Mouse (Mus musculus): ENCODE measurements at regions not wholly inside any gene's neighbourhood (a gene's known extent, or its start where the extent isn't known, plus 50 kb on each side); places are given as distances from the start of the nearest gene placed in this dataset.

DNA sequence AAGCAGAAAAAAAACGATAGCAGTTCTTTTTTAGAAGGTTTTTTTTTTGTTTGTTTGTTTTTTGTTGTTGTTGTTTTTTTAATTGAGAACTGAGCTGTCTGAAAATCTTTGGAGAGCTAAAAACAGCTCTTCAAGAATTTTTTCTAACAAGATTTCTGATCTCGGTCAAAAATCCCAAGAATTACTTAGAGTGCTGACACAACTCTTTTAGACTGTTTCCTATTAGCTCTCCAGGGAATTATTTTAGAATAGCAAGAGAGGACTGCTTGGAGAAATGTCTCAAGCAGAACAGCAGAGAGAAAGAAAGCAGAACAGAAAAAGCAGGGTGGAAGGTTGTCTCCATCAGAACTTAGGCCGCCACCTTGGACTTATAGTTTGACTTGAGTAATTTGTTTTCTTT lies 218.1 kb upstream of the Zfp770 start:
- Histone ChIP-seq H3K27ac (ENCODE audit: control insufficient read depth, insufficient read depth, low read depth, low read length) (no peak overlapping the region), H3K36me3 (ENCODE audit: control insufficient read depth, insufficient read depth, low read length) (no peaks in the 10 kb centered on the region), H3K27me3 (ENCODE audit: control insufficient read depth, insufficient read depth, low read length) (no peaks in the 10 kb centered on the region), H3K4me3 (ENCODE audit: control insufficient read depth, low read depth, low read length) (no peak overlapping the region), H3K4me1 (ENCODE audit: control insufficient read depth, insufficient read depth, low read length) (no peaks in the 10 kb centered on the region)
- TF ChIP-seq POLR2A (IDR thresholded peaks at IDR 0.05; ENCODE audit: control insufficient read depth, low read depth, low read length), result no peak
- TF ChIP-seq CTCF (IDR thresholded peaks at IDR 0.05; ENCODE audit: control insufficient read depth, insufficient read depth, insufficient replicate concordance, low read depth, low read length), result no peak

DNA sequence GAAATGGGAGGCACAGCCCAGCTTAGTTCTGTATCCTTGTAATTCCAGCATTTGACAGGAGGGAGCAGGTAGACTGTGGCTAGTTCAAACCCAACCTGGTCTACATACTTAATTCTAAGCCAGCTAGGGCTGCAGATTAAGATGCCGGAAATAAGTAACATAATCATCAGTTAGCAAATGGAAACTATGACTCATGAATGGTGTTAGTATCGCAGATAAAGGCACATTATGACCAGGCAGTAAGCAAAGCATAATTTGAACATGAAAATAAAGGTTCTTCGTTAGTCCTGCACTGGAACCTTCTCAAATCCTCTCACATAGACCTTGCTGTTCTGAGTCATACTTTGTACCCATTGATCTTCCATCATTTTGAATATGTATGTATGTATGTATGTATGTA lies 211.7 kb upstream of the Zfp770 start:
- Histone ChIP-seq H3K36me3 (ENCODE audit: control insufficient read depth, insufficient read depth, low read length) (no peaks in the 10 kb centered on the region), H3K4me1 (ENCODE audit: control insufficient read depth, insufficient read depth, low read length) (no peaks in the 10 kb centered on the region), H3K27me3 (ENCODE audit: control insufficient read depth, insufficient read depth, low read length) (no peaks in the 10 kb centered on the region), H3K4me3 (ENCODE audit: control insufficient read depth, low read depth, low read length) (no peak overlapping the region), H3K27ac (ENCODE audit: control insufficient read depth, insufficient read depth, low read depth, low read length) (no peak overlapping the region)
- TF ChIP-seq POLR2A (IDR thresholded peaks at IDR 0.05; ENCODE audit: control insufficient read depth, low read depth, low read length), result no peak
- TF ChIP-seq CTCF (IDR thresholded peaks at IDR 0.05; ENCODE audit: control insufficient read depth, insufficient read depth, insufficient replicate concordance, low read depth, low read length), result no peak

DNA sequence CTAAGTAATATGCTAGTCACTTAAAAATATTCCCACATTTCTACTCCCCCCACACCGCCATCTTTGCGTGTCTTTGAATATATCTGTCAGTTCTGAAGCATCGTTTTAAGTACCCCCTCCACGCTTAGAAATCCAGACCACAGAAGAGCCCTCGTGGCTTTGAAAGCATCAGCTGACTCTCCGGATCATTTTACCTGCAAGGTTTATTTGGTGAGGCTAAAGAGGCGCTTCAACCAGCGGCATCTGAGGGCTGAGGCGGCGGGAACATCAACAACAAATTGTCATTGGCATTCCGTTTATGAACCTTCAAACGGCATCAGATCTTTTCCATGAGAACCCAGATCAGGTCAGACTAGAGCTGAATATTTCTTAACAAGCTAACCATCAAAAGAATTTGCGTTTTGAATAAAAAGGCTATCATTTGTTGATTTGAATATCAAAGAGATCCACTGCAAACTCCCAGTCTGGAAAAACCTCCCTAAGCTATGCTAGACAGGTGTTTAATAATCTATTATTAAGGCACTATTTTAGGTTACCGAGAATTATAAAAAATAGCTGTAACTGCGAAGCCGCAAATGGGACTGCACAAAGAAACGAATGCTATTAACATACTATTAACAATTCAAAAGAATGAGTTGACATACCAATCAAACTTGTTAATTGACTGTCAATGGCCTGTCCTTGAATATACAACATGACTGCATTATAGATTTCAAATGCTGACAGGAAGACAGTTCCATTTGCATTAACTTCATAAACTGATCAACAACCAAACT lies 210.9 kb upstream of the Zfp770 start:
- H3K27ac ChIP-seq (ENCODE audit: control insufficient read depth, insufficient read depth, low read depth, low read length), result no peak overlapping the region
- H3K36me3 ChIP-seq (ENCODE audit: control insufficient read depth, insufficient read depth, low read length), result no peaks in the 10 kb centered on the region
- no peak for TF ChIP-seq CTCF (IDR thresholded peaks at IDR 0.05; ENCODE audit: control insufficient read depth, insufficient read depth, insufficient replicate concordance, low read depth, low read length)
- TF ChIP-seq POLR2A (IDR thresholded peaks at IDR 0.05; ENCODE audit: control insufficient read depth, low read depth, low read length), result no peak
- no peaks in the 10 kb centered on the region for H3K4me1 ChIP-seq (ENCODE audit: control insufficient read depth, insufficient read depth, low read length)
- no peaks in the 10 kb centered on the region for H3K27me3 ChIP-seq (ENCODE audit: control insufficient read depth, insufficient read depth, low read length)
- H3K4me3 ChIP-seq (ENCODE audit: control insufficient read depth, low read depth, low read length), result no peak overlapping the region

DNA sequence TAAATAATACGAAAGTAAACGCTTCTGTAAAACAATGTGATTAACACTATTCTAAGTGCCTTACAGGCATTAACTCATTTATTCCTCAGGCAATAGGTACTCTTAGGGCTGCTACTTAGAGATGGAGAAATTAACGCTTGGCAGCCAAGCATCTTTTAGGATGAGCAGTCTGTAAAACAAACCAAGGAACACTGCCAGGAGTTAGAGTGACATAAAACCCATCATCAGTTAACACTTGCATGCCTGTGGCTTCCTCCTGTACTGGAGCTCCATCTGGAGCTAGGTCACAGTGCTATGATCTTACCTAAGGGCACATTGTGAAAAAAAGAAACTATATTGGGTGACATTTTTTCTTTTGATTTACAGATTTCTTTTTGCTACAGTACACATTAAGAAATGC lies 209.4 kb upstream of the Zfp770 start:
- Histone ChIP-seq H3K4me1 (ENCODE audit: control insufficient read depth, insufficient read depth, low read length) (no peaks in the 10 kb centered on the region), H3K27me3 (ENCODE audit: control insufficient read depth, insufficient read depth, low read length) (no peaks in the 10 kb centered on the region), H3K4me3 (ENCODE audit: control insufficient read depth, low read depth, low read length) (no peak overlapping the region), H3K27ac (ENCODE audit: control insufficient read depth, insufficient read depth, low read depth, low read length) (no peak overlapping the region), H3K36me3 (ENCODE audit: control insufficient read depth, insufficient read depth, low read length) (no peaks in the 10 kb centered on the region)
- TF ChIP-seq POLR2A (IDR thresholded peaks at IDR 0.05; ENCODE audit: control insufficient read depth, low read depth, low read length), result no peak
- TF ChIP-seq CTCF (IDR thresholded peaks at IDR 0.05; ENCODE audit: control insufficient read depth, insufficient read depth, insufficient replicate concordance, low read depth, low read length), result no peak

DNA sequence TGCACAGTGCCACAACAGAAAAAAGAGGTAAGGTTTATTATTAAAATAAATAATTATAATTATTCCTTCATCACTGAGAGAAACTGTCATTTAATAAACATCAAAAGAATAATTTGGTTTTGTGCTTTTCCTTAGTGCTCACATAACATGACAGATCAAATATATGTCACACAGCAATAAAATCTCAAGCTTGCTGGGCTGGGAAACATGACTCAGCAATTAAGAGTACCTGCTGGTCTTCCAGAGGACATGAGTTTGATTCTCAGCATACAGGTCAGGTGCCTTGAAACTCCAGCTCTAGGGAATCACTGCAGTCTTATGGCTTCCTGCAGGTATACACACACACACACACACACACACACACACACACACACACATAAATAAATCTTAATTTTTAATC lies 208.3 kb upstream of the Zfp770 start:
- TF ChIP-seq POLR2A (IDR thresholded peaks at IDR 0.05; ENCODE audit: control insufficient read depth, low read depth, low read length) (no peak), CTCF (IDR thresholded peaks at IDR 0.05; ENCODE audit: control insufficient read depth, insufficient read depth, insufficient replicate concordance, low read depth, low read length) (no peak)
- no peaks in the 10 kb centered on the region for H3K4me1 ChIP-seq (ENCODE audit: control insufficient read depth, insufficient read depth, low read length)
- no peaks in the 10 kb centered on the region for H3K36me3 ChIP-seq (ENCODE audit: control insufficient read depth, insufficient read depth, low read length)
- H3K4me3 ChIP-seq (ENCODE audit: control insufficient read depth, low read depth, low read length), result no peak overlapping the region
- H3K27ac ChIP-seq (ENCODE audit: control insufficient read depth, insufficient read depth, low read depth, low read length), result no peak overlapping the region
- no peaks in the 10 kb centered on the region for H3K27me3 ChIP-seq (ENCODE audit: control insufficient read depth, insufficient read depth, low read length)

DNA sequence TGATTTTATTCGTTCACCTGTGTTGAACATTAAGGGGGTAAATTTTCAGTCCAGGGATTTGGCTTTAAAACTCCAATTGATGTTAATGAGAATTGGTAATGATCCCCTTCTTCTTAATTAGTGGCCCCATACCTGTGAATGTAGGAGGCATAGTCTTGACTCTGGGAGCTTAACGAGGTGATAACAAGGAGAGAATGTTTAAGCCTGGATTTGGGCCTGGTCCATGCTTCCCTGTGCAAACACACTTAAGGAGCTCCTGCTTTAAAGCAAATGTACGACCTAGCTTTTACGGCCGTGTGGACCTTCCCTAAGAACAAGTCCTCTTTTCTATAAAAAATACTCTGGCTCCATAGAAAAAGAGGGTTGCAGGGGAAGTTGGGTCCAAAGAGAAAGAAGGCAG lies 206.1 kb upstream of the Zfp770 start:
- TF ChIP-seq CTCF (IDR thresholded peaks at IDR 0.05; ENCODE audit: control insufficient read depth, insufficient read depth, insufficient replicate concordance, low read depth, low read length) (no peak), POLR2A (IDR thresholded peaks at IDR 0.05; ENCODE audit: control insufficient read depth, low read depth, low read length) (no peak)
- Histone ChIP-seq H3K36me3 (ENCODE audit: control insufficient read depth, insufficient read depth, low read length) (no peaks in the 10 kb centered on the region), H3K27me3 (ENCODE audit: control insufficient read depth, insufficient read depth, low read length) (no peaks in the 10 kb centered on the region), H3K4me3 (ENCODE audit: control insufficient read depth, low read depth, low read length) (no peak overlapping the region), H3K4me1 (ENCODE audit: control insufficient read depth, insufficient read depth, low read length) (no peaks in the 10 kb centered on the region), H3K27ac (ENCODE audit: control insufficient read depth, insufficient read depth, low read depth, low read length) (no peak overlapping the region)

DNA sequence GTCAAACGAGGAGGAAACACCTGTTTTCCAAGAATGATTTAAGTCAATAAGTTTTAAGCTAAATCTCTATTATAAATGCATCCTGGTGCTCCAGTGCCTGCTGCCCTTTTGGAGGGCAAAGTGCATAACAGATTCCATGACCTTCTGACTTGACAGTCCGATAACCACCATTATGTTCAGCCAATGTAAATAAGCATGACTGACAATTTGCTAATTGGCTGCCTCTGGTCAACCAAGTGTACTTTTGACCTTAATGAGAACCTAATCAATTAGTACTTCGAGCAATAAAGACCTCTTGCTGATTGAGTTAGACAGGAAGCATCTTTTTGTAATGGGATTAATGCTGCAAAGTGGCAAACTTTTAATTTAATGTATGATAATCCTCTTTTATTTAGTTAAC lies 183.3 kb upstream of the Zfp770 start:
- no peaks in the 10 kb centered on the region for H3K27me3 ChIP-seq (ENCODE audit: control insufficient read depth, insufficient read depth, low read length)

More for the DNA sequence above, 183.3 kb upstream of the Zfp770 start:
- Histone ChIP-seq H3K27ac (ENCODE audit: control insufficient read depth, insufficient read depth, low read depth, low read length) (no peak overlapping the region), H3K4me1 (ENCODE audit: control insufficient read depth, insufficient read depth, low read length) (no peaks in the 10 kb centered on the region), H3K4me3 (ENCODE audit: control insufficient read depth, low read depth, low read length) (no peak overlapping the region), H3K36me3 (ENCODE audit: control insufficient read depth, insufficient read depth, low read length) (no peaks in the 10 kb centered on the region)
- TF ChIP-seq CTCF (IDR thresholded peaks at IDR 0.05; ENCODE audit: control insufficient read depth, insufficient read depth, insufficient replicate concordance, low read depth, low read length) (no peak), POLR2A (IDR thresholded peaks at IDR 0.05; ENCODE audit: control insufficient read depth, low read depth, low read length) (no peak)
